Mouse (Mus musculus) ES-E14 (cell line): ENCODE measurements around the gene Smarcc2.

Source experiments
- CHD2 ChIP-seq: IDR thresholded peaks from 2 replicates; pipeline ENCODE4 v1.6.1; 2014; ENCODE audit warnings: mild to moderate bottlenecking, low read depth, low read length, inconsistent platforms
- MAFK ChIP-seq: IDR thresholded peaks from 2 replicates; pipeline ENCODE4 v1.6.1; 2014; ENCODE audit warnings: mild to moderate bottlenecking, low read depth, low read length, inconsistent platforms; ENCODE audit not compliant: insufficient read depth
- ZC3H11A ChIP-seq: IDR thresholded peaks from 2 replicates; pipeline ENCODE4 v1.6.1; 2012; ENCODE audit warnings: low read depth, mild to moderate bottlenecking, inconsistent platforms, low read length, borderline replicate concordance
- ZNF384 ChIP-seq: IDR thresholded peaks from 2 replicates; pipeline ENCODE4 v1.6.1; 2012; ENCODE audit warnings: low read depth, low read length, inconsistent platforms

- TF ChIP-seq ZC3H11A (no peak), CHD2 (no peak), ZNF384 (no peak), MAFK (no peak)
Measured at GRCm38 (mm10) chr10:128474366-128474765, 15.3 kb downstream of the Smarcc2 start.
